Mouse (Mus musculus) gastrocnemius, adult 2 months (tissue): ENCODE measurements around the gene Tmem163. TPM values are rescaled to one million over a fixed set of nuclear protein-coding genes. Genes with fewer than 3 reads are reported as not detected.

Experiments used
- DNase-seq: peaks from one replicate; pipeline ENCODE4 v3.0.0; 2022
- H3K27ac ChIP-seq: fragments of 200-600 bp; 2 replicates; pipeline ENCODE4 v1.8.1; 2022; ENCODE audit warnings: mild to moderate bottlenecking
- H3K4me3 ChIP-seq: fragments of 200-600 bp; 2 replicates; pipeline ENCODE4 v1.8.1; 2022; ENCODE audit warnings: mild to moderate bottlenecking, moderate library complexity
- CTCF ChIP-seq: fragments of 200-600 bp; IDR thresholded peaks from 2 replicates; pipeline ENCODE4 v1.8.1; 2022; ENCODE audit warnings: antibody characterized with exemption, mild to moderate bottlenecking, moderate library complexity
- intact Hi-C: fragments of 180-260 bp; cut with DNase I; formaldehyde crosslinking; loops from one replicate; pipeline ENCODE4 v1.15.1; 2025
- total RNA-seq, 2 experiments: library from RNA; stranded (reverse); gene quantifications; 2 replicates each; pipeline ENCODE4 v1.2.3; 2021

Tmem163 gene
- total RNA-seq, 2 experiments from 2014 or later = not detected

GRCm38 (mm10) chr1:127625577-127626362, 53.6 kb downstream of the Tmem163 start:
- intact Hi-C loops = no loop called here
- no peak for TF ChIP-seq CTCF
- no peak for DNase-seq
- Histone ChIP-seq H3K27ac (no peak overlapping the region), H3K4me3 (no peak overlapping the region)

GRCm38 (mm10) chr1:127622349-127622748, 57.0 kb downstream of the Tmem163 start:
- Histone ChIP-seq H3K4me3 (no peak overlapping the region), H3K27ac (no peak overlapping the region)
- no peak for DNase-seq
- intact Hi-C loops = no loop called here
- TF ChIP-seq CTCF = no peak

GRCm38 (mm10) chr1:127619036-127619435, 60.3 kb downstream of the Tmem163 start:
- no peak for TF ChIP-seq CTCF
- Histone ChIP-seq H3K4me3 (no peak overlapping the region), H3K27ac (no peak overlapping the region)
- no peak for DNase-seq
- intact Hi-C loops = no loop called here

DNA sequence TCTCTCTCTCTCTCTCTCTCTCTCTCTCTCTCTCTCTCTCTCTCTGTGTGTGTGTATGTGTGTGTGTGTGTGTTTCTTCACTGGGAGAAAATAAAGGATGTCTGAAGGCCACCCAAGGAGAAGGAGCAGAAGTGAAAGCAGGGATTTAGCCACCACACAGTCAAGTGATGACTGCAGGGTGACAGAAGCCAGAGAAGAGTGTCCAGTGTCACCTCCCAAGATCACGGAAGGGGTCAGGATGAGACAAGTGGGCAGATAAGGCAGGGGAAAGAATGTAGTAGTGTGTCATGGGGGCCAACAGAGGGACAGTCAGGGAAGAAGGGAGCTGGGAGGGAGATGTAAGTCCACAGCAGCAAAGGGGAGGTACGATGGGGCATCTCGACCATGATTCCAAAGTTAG, 69.0 kb downstream of the Tmem163 start:
- intact Hi-C loops = no loop called here
- Histone ChIP-seq H3K27ac (no peak overlapping the region), H3K4me3 (no peak overlapping the region)
- DNase-seq = no peak
- TF ChIP-seq CTCF = no peak

GRCm38 (mm10) chr1:127609814-127610213, 69.5 kb downstream of the Tmem163 start:
- TF ChIP-seq CTCF = no peak
- H3K27ac ChIP-seq = no peak overlapping the region

GRCm38 (mm10) chr1:127608326-127608725, 71.0 kb downstream of the Tmem163 start:
- intact Hi-C loops = no loop called here
- no peak overlapping the region for H3K27ac ChIP-seq
- DNase-seq = no peak
- H3K4me3 ChIP-seq = no peak overlapping the region
- no peak for TF ChIP-seq CTCF

More at GRCm38 (mm10) chr1:127609814-127610213, 69.5 kb downstream of the Tmem163 start:
- DNase-seq = no peak
- H3K4me3 ChIP-seq = no peak overlapping the region
- intact Hi-C loops = no loop called here

GRCm38 (mm10) chr1:127603697-127604631, 75.4 kb downstream of the Tmem163 start:
- intact Hi-C loops = no loop called here

DNA sequence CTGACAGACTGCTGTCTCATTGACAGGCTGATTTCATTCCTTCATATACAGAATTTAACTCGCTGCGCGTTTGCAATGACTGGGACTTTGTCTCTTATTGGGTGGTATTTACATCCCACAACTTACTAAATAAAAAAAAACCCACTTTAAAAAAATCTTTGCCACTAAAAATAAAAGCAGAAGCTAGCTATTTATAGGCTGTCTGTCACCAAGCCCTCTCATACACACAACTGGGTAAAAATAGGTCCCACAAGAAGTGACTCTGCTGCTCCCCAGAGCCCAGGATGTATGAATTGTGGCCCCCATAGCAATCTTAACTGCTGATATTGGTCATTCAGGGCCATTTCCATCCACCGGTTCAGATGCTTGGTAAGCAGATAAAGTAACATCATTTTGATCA, 83.2 kb downstream of the Tmem163 start:
- TF ChIP-seq CTCF = no peak
- DNase-seq = no peak
- Histone ChIP-seq H3K4me3 (no peak overlapping the region), H3K27ac (no peak overlapping the region)
- intact Hi-C loops = no loop called here

More at GRCm38 (mm10) chr1:127603697-127604631, 75.4 kb downstream of the Tmem163 start:
- no peak for DNase-seq
- TF ChIP-seq CTCF = no peak
- Histone ChIP-seq H3K27ac (no peak overlapping the region), H3K4me3 (no peak overlapping the region)

DNA sequence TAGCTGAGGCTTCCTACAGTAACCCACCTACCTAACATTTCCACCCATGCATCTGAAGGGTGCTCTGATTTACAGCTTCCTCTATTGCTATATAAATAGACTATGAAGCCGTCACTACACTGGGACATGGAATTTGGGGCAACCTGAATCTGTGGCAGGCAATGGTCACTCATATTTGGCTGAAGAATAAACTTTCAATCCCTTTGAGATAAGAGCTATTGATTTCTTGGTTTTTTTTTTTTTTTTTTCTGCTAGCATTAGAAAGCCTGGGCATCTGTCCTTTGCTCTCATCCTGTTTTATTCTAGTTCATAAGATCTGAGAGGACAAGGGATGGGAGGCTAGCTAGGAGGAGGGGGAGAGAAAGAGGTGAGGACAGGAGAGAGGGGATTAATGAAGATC, 83.6 kb downstream of the Tmem163 start:
- TF ChIP-seq CTCF = no peak
- DNase-seq = no peak
- no peak overlapping the region for H3K27ac ChIP-seq
- intact Hi-C loops = no loop called here
- no peak overlapping the region for H3K4me3 ChIP-seq

GRCm38 (mm10) chr1:127589542-127589941, 89.8 kb downstream of the Tmem163 start:
- Histone ChIP-seq H3K27ac (no peak overlapping the region), H3K4me3 (no peak overlapping the region)
- intact Hi-C loops = no loop called here
- no peak for TF ChIP-seq CTCF
- no peak for DNase-seq

DNA sequence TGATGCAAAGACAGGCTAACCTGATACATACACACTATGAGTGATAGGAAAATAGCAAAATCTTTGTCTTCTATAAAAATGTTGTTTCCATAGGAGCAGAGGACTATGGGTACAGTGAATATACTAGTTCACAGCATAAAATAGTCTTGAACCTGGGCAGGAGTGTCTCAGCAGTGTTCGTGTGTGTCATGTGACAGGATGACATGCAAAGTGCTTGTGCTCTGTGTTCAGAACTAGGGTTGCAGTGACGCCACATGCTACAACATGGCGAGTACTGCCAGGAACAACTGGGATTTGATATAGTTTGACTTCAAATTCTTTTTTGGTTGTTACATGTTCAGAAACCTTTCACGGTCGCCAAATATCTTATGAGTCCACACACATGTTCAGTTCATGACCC, 92.3 kb downstream of the Tmem163 start:
- no peak for DNase-seq
- intact Hi-C loops = no loop called here
- no peak overlapping the region for H3K27ac ChIP-seq
- H3K4me3 ChIP-seq = no peak overlapping the region
- no peak for TF ChIP-seq CTCF

DNA sequence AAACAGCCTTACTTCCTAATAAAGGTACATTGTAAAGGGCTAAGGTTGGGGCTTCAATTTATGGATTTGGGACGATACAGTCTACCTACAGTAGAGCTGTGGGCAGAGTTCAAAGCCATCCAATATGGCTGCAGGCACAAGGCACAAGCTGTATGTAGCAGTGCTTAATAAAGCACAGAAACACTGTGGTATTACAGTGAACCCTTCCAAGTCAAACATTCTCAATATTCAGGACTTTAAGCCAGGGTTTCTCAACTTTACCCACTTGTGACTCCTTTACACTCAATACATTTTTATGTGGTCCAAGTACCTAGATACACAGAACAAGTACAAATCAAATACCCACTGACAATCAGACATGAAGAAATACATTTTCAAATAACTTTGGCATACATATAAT, 93.2 kb downstream of the Tmem163 start:
- no peak for DNase-seq
- TF ChIP-seq CTCF = no peak
- intact Hi-C loops = no loop called here
- H3K4me3 ChIP-seq = no peak overlapping the region
- no peak overlapping the region for H3K27ac ChIP-seq

DNA sequence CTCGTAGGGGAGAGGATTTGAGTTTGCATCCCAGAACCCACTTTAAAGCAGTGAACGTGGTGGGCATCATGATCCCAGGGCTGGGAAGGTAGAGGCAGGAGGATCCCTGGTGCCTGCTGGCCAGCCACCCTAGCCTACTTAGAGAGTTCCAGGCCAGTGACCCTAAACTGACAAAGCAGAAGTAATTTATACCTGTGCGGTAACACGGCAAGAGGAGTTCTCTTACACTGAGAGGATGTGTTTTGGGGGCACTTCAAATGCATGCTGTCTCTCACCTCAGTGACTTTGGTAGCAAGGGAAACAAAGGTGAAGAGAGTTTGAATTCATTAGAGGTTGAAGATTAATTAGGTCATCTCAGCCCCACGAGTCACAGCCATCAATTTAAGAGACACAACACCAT, 101.4 kb downstream of the Tmem163 start:
- no peak for DNase-seq
- Histone ChIP-seq H3K27ac (no peak overlapping the region), H3K4me3 (no peak overlapping the region)
- no peak for TF ChIP-seq CTCF
- intact Hi-C loops = no loop called here
